Mouse (Mus musculus): ENCODE measurements around the gene Irf8.
"Not testable (repeated sequence)": the region's sequence is repeated elsewhere in the genome, so short reads cannot be mapped to it uniquely, and the experiment has no call there.

Irf8 gene

DNA sequence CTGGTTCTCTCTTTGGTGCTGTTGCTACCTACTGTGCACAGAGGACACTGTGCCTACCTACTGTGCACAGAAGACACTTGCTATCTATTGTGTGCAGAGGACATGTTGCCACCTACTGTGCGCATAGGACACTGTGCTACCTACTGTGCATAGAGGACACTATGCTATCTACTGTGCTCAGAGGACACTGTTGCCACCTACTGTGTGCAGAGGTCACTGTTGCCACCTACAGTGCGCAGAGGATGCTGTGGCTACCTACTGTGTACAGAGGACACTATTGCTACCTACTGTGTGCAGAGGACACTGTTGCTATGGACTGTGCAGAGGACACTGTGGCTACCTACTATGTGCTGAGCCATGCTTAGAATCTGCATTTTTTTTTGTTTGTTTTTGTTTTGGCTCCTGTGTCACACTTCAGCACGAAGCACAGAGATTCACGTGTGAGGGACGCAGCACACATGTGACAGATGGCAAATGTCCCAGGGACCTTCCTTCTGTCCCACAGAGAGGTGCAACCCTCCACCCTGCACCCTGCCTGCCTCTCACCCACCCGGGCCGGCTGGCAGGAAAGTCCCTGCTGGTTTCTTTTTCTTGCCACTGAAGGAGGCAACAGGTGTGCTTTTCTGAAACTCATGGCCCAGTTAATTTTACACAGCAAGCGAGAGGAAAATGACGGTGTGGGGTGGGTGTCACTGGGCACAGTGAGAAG, 61.0 kb downstream of the Irf8 start:
- DNase-seq (ENCODE audit: low spot score): no peak

DNA sequence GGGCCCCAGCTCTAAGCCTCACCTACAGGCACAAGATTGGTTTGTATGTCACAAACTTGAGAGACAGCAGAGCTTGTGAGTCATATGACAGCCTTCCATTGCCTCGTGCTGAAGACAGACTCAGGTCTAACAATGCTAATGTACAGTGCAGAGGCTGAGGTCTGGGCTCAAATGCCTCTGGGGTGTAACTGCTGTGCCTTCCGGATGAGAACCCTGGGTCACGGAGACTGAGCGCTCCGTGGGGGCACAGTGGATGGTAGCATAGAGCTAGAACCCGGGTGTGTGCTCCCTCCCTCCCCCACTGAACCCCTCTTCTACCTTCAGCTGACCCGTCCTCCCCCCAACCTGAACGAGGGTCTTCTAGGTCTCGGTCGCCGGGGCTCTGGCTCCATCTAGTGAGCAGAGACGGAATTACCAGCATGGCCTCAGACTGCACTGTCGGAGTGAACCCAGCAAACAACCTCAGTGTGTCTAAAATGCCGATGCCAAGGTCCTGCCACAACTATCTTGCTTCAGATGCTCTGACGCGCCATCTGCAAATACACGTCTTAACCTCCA, 64.2 kb downstream of the Irf8 start:
- peak; percentile 77 for DNase-seq (ENCODE audit: low spot score)

DNA sequence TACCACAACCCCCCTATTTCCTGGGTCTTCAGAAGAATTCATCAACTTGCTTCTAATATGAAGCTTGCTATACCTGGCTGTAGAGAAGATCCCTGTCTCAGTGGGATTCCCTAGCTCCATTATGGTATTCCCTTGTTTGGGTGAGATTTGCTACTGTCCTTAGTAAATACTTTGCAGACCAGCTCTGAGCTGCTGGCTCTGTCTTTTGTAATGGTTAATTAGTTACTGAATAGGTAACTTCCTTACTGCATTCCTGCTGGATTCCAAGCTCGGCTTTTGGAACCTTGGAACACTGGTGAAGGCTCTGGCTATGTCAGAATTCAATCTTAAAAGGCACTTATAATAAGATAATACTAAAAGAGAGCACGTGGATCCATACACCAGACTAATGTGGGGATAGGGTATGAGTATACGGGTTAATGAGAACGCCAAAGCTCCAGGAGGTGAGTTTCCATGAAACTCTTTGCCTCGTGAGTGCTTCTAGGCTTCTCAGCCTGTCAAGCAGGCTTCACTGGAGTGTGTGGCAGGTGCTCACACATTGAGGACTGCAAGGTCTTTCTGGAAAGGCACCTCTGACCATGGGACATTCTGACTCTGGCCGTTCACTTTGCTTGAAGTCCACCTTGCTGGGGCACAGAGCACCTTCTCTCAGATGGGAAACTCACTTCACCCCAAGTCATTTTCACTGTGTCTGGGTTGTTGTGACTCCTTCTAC, 67.7 kb downstream of the Irf8 start:
- not testable (repeated sequence) for DNase-seq (ENCODE audit: low spot score)

DNA sequence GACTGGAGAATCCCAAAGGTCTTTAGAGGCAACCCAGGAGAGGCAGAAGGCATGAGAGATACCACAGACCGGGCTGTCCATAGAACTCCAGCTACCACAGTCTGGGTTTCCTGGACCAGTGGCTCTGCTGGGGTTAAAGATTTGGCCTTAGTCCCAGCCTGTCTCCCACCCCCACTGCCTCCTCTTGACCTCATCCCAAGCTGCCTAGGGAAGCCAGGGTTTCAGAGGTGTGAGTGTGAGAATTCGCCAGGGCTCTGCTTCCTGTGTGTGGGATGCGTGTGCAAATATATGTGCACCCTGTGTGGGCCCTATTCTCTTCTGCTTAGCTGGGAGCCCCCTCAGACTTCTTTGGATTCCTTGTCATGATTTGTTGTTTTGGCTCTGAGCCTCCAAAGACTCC, 68.6 kb downstream of the Irf8 start:
- DNase-seq (ENCODE audit: low spot score): no peak
